Mouse (Mus musculus) forebrain, embryonic 10.5 days (tissue): ENCODE data around the gene Olfr1424. TPM values are rescaled to one million over a fixed set of nuclear protein-coding genes. Genes with fewer than 3 reads are reported as not detected.
"Not testable (repeated sequence)": the region's sequence is repeated elsewhere in the genome, so short reads cannot be mapped to it uniquely, and the experiment has no call there.

Experiments used
- DNase-seq: peaks from one replicate; pipeline ENCODE4 v3.0.0-alpha.2; 2017; ENCODE audit warnings: low spot score; ENCODE audit errors: extremely low spot score
- H3K27ac ChIP-seq: fragments of 300-500 bp; sonication (generic); 2 replicates; pipeline ENCODE4 v1.5.1; 2016; ENCODE audit warnings: mild to moderate bottlenecking
- H3K27me3 ChIP-seq: fragments of 300-500 bp; sonication (generic); 2 replicates; pipeline ENCODE4 v1.6.1; 2016; ENCODE audit warnings: mild to moderate bottlenecking; ENCODE audit not compliant: poor library complexity, severe bottlenecking
- H3K36me3 ChIP-seq: fragments of 300-500 bp; sonication (generic); replicated peaks from 2 replicates; pipeline ENCODE4 v1.6.1; 2016; ENCODE audit warnings: mild to moderate bottlenecking, moderate library complexity
- H3K4me1 ChIP-seq: fragments of 300-500 bp; sonication (generic); 2 replicates; pipeline ENCODE4 v1.6.1; 2016
- H3K4me3 ChIP-seq: fragments of 300-500 bp; sonication (generic); 2 replicates; pipeline ENCODE4 v1.5.1; 2016; ENCODE audit warnings: mild to moderate bottlenecking, moderate library complexity
- H3K9me3 ChIP-seq: fragments of 300-500 bp; sonication (generic); 2 replicates; pipeline ENCODE4 v1.6.1; 2016; ENCODE audit warnings: mild to moderate bottlenecking, moderate library complexity
- whole genome bisulfite sequencing: fragments of 180-500 bp; shearing (Covaris S2); methylation state at CpG from one replicate; pipeline ENCODE4 v1.1.7; 2016; 5-methylcytosine and 5-hydroxymethylcytosine counted together
- polyA plus RNA-seq: library from polyadenylated mRNA; unstranded; fragments of >200 nt; fragmentation: Nextera tagmentation; extraction: Ambion mirVana; gene quantifications from 2 replicates; pipeline ENCODE4 v1.2.1, GENCODE M21; 2016

Olfr1424 gene
- not detected in 2 replicates for polyA plus RNA-seq

GRCm38 (mm10) chr19:12062582-12062981 is at the start of gene Olfr1424:
Olfr1424 (minus strand) TSS chr19:12062682.
- 84% methylated on average over 1 of the region's 1 CpGs for WGBS
- not testable (repeated sequence) for DNase-seq, H3K4me3 ChIP-seq, H3K36me3 ChIP-seq, H3K4me1 ChIP-seq, H3K27me3 ChIP-seq, H3K9me3 ChIP-seq, H3K27ac ChIP-seq

- DNase-seq, result no peak
- WGBS, result 73% methylated on average over 1 of the region's 1 CpGs
- Histone ChIP-seq H3K4me3 (no peak overlapping the region), H3K27me3 (no peaks in the 10 kb centered on the region), H3K4me1 (no peaks in the 10 kb centered on the region), H3K27ac (no peak overlapping the region), H3K36me3 (no peaks in the 10 kb centered on the region), H3K9me3 (no peaks in the 10 kb centered on the region)
These were observed 42.1 kb upstream of the Olfr1424 start for GRCm38 (mm10) chr19:12104541-12104940.

GRCm38 (mm10) chr19:12103234-12103633 is 40.8 kb upstream of the Olfr1424 start, which contains the start of gene Olfr1427:
Olfr1427 (minus strand) TSS chr19:12103334.
- Histone ChIP-seq H3K4me1 (no peaks in the 10 kb centered on the region), H3K27me3 (no peaks in the 10 kb centered on the region), H3K36me3 (no peaks in the 10 kb centered on the region), H3K4me3 (no peak within 1 kb of the TSS), H3K27ac (no peak within 1 kb of the TSS), H3K9me3 (no peaks in the 10 kb centered on the region)
- no peak for DNase-seq
- WGBS, result 95% methylated on average over 2 of the region's 2 CpGs

GRCm38 (mm10) chr19:12091913-12092312 is 29.4 kb upstream of the Olfr1424 start, which contains the start of gene Olfr1426:
Olfr1426 (minus strand) TSS chr19:12092013.
- Histone ChIP-seq H3K4me3 (no peak within 1 kb of the TSS), H3K27me3 (no peaks in the 10 kb centered on the region), H3K27ac (no peak within 1 kb of the TSS), H3K36me3 (no peaks in the 10 kb centered on the region), H3K4me1 (no peaks in the 10 kb centered on the region), H3K9me3 (no peaks in the 10 kb centered on the region)
- 89% methylated on average over 1 of the region's 1 CpGs for WGBS
- no peak for DNase-seq

- H3K36me3 ChIP-seq, DNase-seq, H3K27me3 ChIP-seq, H3K4me1 ChIP-seq, H3K9me3 ChIP-seq, H3K27ac ChIP-seq, H3K4me3 ChIP-seq: not testable (repeated sequence)
- 86% methylated on average over 4 of the region's 4 CpGs for WGBS
These were observed 15.1 kb upstream of the Olfr1424 start, which contains the start of gene Olfr1425 for GRCm38 (mm10) chr19:12077631-12078030. Olfr1425 (minus strand) TSS chr19:12077731.

- not testable (repeated sequence) for H3K27me3 ChIP-seq, H3K4me3 ChIP-seq, H3K4me1 ChIP-seq, DNase-seq, H3K9me3 ChIP-seq, H3K36me3 ChIP-seq, H3K27ac ChIP-seq
- 84% methylated on average over 1 of the region's 1 CpGs for WGBS
These were observed 7.1 kb upstream of the Olfr1424 start for GRCm38 (mm10) chr19:12069546-12069945.

GRCm38 (mm10) chr19:12067806-12068205 is 5.3 kb upstream of the Olfr1424 start:
- H3K4me3 ChIP-seq, H3K9me3 ChIP-seq, H3K4me1 ChIP-seq, H3K27ac ChIP-seq, DNase-seq, H3K36me3 ChIP-seq, H3K27me3 ChIP-seq: not testable (repeated sequence)
- 96% methylated on average over 1 of the region's 1 CpGs for WGBS

- no peaks in the 10 kb centered on the region for H3K27me3 ChIP-seq
- H3K4me3 ChIP-seq, result no peak overlapping the region
- no peaks in the 10 kb centered on the region for H3K36me3 ChIP-seq
- H3K4me1 ChIP-seq, result no peaks in the 10 kb centered on the region
- no peak for DNase-seq
- H3K27ac ChIP-seq, result no peak overlapping the region
- 93% methylated on average over 5 of the region's 5 CpGs for WGBS
- no peaks in the 10 kb centered on the region for H3K9me3 ChIP-seq
These were observed 19.3 kb downstream of the Olfr1424 start for GRCm38 (mm10) chr19:12043163-12043562.

GRCm38 (mm10) chr19:12041217-12041616 is 21.3 kb downstream of the Olfr1424 start, which contains the start of gene Olfr1423:
Olfr1423 (minus strand) TSS chr19:12041317.
- Histone ChIP-seq H3K4me1 (no peaks in the 10 kb centered on the region), H3K27ac (no peak within 1 kb of the TSS), H3K9me3 (no peaks in the 10 kb centered on the region), H3K27me3 (no peaks in the 10 kb centered on the region), H3K4me3 (no peak within 1 kb of the TSS), H3K36me3 (no peaks in the 10 kb centered on the region)
- DNase-seq, result no peak
- WGBS, result 69% methylated on average over 2 of the region's 2 CpGs

GRCm38 (mm10) chr19:12037727-12038126 is 24.8 kb downstream of the Olfr1424 start:
- no peaks in the 10 kb centered on the region for H3K9me3 ChIP-seq
- no peak overlapping the region for H3K27ac ChIP-seq
- H3K4me3 ChIP-seq, result no peak overlapping the region
- H3K27me3 ChIP-seq, result no peaks in the 10 kb centered on the region
- DNase-seq, result no peak
- H3K36me3 ChIP-seq, result no peaks in the 10 kb centered on the region
- H3K4me1 ChIP-seq, result no peaks in the 10 kb centered on the region

- 88% methylated on average over 2 of the region's 2 CpGs for WGBS
- Histone ChIP-seq H3K36me3 (no peaks in the 10 kb centered on the region), H3K27ac (no peak overlapping the region), H3K4me3 (no peak overlapping the region), H3K4me1 (no peaks in the 10 kb centered on the region), H3K9me3 (no peaks in the 10 kb centered on the region), H3K27me3 (no peaks in the 10 kb centered on the region)
- no peak for DNase-seq
These were observed 35.9 kb downstream of the Olfr1424 start for GRCm38 (mm10) chr19:12026606-12027005.

GRCm38 (mm10) chr19:12025333-12025732 is 37.1 kb downstream of the Olfr1424 start:
- 89% methylated on average over 3 of the region's 3 CpGs for WGBS
- DNase-seq, result no peak
- Histone ChIP-seq H3K27ac (no peak overlapping the region), H3K36me3 (no peaks in the 10 kb centered on the region), H3K4me3 (no peak overlapping the region), H3K9me3 (no peaks in the 10 kb centered on the region), H3K27me3 (no peaks in the 10 kb centered on the region), H3K4me1 (no peaks in the 10 kb centered on the region)

- H3K4me3 ChIP-seq, result no peak overlapping the region
- H3K27ac ChIP-seq, result no peak overlapping the region
- WGBS, result 91% methylated on average over 4 of the region's 4 CpGs
- no peaks in the 10 kb centered on the region for H3K9me3 ChIP-seq
- no peak for DNase-seq
- peaks cover 2% of the 10 kb centered on the region for H3K4me1 ChIP-seq
- H3K36me3 ChIP-seq, result no peaks in the 10 kb centered on the region
- no peaks in the 10 kb centered on the region for H3K27me3 ChIP-seq
These were observed 38.3 kb downstream of the Olfr1424 start for GRCm38 (mm10) chr19:12024149-12024548.

GRCm38 (mm10) chr19:12016192-12016591 is 46.3 kb downstream of the Olfr1424 start:
- Histone ChIP-seq H3K36me3 (no peaks in the 10 kb centered on the region), H3K4me3 (no peak overlapping the region), H3K9me3 (no peaks in the 10 kb centered on the region), H3K27ac (no peak overlapping the region), H3K27me3 (no peaks in the 10 kb centered on the region), H3K4me1 (peaks cover 6% of the 10 kb centered on the region)
- DNase-seq, result no peak
- WGBS, result 77% methylated on average over 4 of the region's 4 CpGs
